Mouse (Mus musculus): ENCODE data around the gene Hsd11b1. TPM values are rescaled to one million over a fixed set of nuclear protein-coding genes. Genes with fewer than 3 reads are reported as not detected.

The Hsd11b1 gene
- polyA plus RNA-seq, 1 experiment from 2014 or later: not detected

DNA sequence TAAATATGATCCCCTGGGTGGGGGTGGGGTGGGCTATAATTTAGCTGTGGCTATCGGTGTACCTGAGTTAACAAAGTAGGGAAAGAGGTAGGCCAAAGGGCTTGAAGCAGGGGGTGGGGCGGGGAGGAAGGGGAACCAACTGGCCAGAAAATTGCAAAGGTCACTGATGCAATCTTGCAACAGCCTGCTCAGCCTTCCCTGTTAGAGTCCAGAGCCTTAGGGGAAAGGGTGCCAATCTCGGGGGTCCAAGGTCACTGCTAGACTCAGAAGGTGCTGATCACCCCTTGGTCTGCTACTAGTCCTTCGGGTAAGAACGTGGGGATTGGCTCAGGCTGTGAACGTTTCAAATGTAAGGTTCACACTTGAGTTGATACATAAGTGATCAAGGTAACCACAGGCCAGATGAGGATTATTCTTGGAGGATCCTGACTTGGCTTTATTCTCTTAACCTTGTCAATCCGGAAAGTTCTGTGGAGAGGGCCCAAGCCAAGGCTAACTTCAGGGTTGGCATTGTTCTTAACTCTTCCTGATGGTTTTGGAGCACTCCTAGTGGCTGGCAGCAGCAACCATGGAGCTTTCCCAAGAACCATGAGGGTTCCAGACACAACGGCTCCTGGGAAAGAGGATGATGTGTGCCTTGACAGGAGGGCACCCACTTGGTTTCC is 10.7 kb upstream of the Hsd11b1 start:
- Histone ChIP-seq H3K4me2 (no peak overlapping the region), H3K4me1 (replicated peaks) (peaks cover 17% of the 10 kb centered on the region), H3K9ac (no peak overlapping the region), H3K36me3 (no peaks in the 10 kb centered on the region), H3K9me3 (no peaks in the 10 kb centered on the region), H3K4me3 (no peak overlapping the region), H3K27me3 (no peaks in the 10 kb centered on the region), H3K27ac (replicated peaks) (no peak overlapping the region)
- WGBS: 87% methylated on average over 8 of the region's 8 CpGs
- no peak for ATAC-seq (ENCODE audit: low read depth)

DNA sequence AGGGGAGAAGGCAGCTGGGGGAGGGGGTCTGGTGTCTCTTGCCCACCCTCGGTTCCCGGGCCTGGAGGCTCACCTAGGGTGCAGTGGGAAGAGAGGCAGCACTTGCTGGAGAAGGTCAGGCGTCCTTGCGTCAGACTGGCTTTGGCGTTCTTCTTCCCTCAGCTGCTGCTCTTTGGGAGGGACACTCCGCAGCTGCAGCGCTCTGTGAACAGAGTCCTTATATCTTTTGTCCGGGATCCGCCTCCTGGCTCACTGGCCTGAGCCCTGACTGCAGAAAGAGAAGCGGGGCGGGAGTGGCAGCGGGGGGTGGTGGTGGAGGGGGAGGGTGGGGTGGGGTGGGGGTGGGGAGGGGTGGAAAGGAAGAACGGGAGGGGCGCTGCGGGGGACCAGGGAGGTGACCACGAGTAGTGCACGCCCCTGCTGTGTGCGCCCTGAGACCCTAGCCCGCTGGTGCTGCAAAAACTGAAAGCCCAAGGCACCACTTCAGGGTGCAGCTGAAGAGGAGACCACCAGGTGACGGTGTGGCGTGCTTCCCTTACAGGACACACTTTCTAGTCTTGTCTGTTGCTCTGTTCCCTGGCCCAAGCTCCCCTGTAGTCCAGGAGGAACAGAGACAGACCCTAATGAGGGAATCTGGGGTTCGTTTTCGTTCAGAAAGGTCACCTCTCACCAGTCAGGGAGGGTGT is 9.2 kb upstream of the Hsd11b1 start, which contains the start of gene G0s2:
G0s2 (minus strand) TSS at position 302 of the 686 bp plus-strand sequence.
- Histone ChIP-seq H3K36me3 (no peaks in the 10 kb centered on the region), H3K4me2 (peak within 1 kb of the TSS; percentile 60), H3K4me1 (replicated peaks) (peaks cover 17% of the 10 kb centered on the region), H3K4me3 (peak within 1 kb of the TSS; percentile 35), H3K9me3 (no peaks in the 10 kb centered on the region), H3K27ac (replicated peaks) (peak within 1 kb of the TSS; percentile 76), H3K27me3 (no peaks in the 10 kb centered on the region), H3K9ac (peak within 1 kb of the TSS; percentile 70)
- WGBS: 3% methylated on average over 17 of the region's 23 CpGs
- ATAC-seq (ENCODE audit: low read depth): peak; percentile 85

DNA sequence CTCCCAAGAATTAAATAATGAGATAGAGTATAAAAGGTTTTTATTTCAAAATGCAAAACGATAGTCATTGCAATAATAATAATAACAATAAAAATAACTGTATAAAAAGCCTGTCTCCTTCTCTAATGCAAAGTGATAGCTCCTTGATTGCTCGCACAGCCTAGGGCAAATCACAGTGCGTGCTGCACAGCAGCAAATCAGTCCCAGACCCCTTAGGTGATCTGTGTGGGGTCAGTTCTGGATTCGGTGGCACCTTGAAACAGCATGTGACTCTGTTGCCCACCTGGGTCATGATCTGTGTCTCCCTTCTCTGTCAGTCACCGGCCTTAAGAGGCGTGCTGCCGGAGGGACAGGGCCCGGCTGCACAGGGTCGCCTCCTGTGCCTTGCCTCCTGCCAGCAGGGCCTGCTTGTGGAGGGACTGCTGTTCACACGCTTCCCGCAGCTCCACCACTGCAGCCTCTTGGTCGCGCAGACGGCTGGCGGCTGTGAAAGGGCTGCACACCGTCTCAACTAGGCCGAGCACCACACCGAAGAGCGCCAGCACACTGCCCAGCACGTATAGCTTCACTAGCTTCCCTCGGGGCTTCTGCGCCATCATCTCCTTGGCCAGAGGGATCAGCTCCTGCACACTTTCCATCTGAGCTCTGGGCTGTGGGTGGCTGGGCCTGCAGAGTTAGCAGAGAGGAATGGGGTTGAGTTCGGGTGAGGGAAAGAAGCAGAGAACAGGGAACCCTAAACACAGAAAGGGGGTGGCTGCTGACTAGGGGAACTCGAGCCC is 8.5 kb upstream of the Hsd11b1 start:
- 7% methylated on average over 24 of the region's 24 CpGs for WGBS
- peak overlapping the region; percentile 35 for H3K4me3 ChIP-seq

DNA sequence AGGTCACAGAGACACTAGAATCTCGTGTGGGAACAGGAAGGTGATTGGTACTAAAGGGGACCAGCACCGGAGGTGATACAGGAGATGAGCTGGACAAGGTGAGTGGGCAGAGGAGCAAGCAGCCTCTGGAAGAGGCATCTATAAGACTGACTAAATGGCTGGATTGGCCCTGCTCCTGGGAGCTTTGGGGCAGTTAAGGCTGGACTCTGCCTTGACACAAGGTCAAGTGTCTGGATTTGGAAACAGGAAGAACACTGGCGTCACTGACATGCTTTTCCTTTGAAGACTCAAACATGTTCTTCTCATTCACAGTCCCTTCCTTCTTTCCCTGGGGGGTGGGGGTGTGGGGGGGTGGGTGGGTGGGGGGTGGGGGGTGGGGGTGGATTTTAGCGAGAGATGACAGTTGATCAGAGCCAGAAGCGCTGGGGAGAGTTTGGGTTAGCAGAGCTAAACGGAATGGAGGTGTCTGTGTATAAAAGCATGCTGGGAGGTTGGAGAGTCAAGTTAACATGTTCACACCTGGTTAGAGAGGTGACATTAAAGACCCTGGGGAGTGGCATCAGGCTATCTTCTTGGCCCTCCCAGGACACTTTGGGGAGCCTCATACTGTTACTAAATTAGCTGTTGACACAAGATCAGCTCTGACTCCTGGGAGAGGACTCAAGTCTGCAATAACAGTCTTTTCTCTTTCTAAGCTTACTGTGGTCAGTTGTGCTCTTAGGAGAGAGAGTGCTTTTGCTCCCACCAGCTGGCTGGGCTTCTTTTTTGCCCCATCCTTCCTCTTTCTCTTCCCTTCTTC is 7.3 kb upstream of the Hsd11b1 start:
- Histone ChIP-seq H3K9ac (no peak overlapping the region), H3K4me3 (no peak overlapping the region), H3K4me2 (no peak overlapping the region), H3K9me3 (no peaks in the 10 kb centered on the region), H3K36me3 (no peaks in the 10 kb centered on the region), H3K27me3 (no peaks in the 10 kb centered on the region), H3K27ac (replicated peaks) (no peak overlapping the region), H3K4me1 (replicated peaks) (peaks cover 17% of the 10 kb centered on the region)
- 60% methylated on average over 6 of the region's 6 CpGs for WGBS
- no peak for ATAC-seq (ENCODE audit: low read depth)

More for the DNA sequence above, 8.5 kb upstream of the Hsd11b1 start:
- H3K4me2 ChIP-seq: peak overlapping the region; percentile 60
- ATAC-seq (ENCODE audit: low read depth): peak; percentile 82
- H3K9me3 ChIP-seq: no peaks in the 10 kb centered on the region
- H3K27ac ChIP-seq (replicated peaks): peak overlapping the region; percentile 76
- H3K36me3 ChIP-seq: no peaks in the 10 kb centered on the region
- no peaks in the 10 kb centered on the region for H3K27me3 ChIP-seq
- H3K9ac ChIP-seq: peak overlapping the region; percentile 70
- peaks cover 17% of the 10 kb centered on the region for H3K4me1 ChIP-seq (replicated peaks)

DNA sequence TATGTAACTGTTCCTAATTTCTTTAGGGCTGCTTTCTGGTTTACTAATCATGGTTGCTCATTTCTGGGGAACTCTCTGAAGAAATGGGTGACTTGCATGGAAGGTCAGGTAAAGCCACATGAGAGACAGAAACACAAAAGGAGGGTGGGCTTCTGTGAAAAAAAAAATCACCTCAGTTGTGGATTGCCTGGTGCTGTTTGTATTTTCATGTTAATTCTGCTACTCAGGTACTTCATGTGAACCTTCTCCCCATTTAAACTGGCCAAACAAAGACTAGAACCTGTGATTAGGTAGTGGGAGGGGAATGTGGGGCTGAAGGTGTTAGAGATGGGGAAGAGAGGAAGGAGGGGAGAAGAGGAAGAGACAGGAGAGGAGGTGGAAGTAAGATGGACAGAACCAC is 1.9 kb upstream of the Hsd11b1 start:
- no peak overlapping the region for H3K4me3 ChIP-seq
- no peaks in the 10 kb centered on the region for H3K27me3 ChIP-seq
- ATAC-seq (ENCODE audit: low read depth): no peak
- H3K27ac ChIP-seq (replicated peaks): no peak overlapping the region
- H3K9ac ChIP-seq: no peak overlapping the region
- H3K9me3 ChIP-seq: no peaks in the 10 kb centered on the region
- H3K4me2 ChIP-seq: no peak overlapping the region
- H3K36me3 ChIP-seq: no peaks in the 10 kb centered on the region
- no peaks in the 10 kb centered on the region for H3K4me1 ChIP-seq (replicated peaks)

DNA sequence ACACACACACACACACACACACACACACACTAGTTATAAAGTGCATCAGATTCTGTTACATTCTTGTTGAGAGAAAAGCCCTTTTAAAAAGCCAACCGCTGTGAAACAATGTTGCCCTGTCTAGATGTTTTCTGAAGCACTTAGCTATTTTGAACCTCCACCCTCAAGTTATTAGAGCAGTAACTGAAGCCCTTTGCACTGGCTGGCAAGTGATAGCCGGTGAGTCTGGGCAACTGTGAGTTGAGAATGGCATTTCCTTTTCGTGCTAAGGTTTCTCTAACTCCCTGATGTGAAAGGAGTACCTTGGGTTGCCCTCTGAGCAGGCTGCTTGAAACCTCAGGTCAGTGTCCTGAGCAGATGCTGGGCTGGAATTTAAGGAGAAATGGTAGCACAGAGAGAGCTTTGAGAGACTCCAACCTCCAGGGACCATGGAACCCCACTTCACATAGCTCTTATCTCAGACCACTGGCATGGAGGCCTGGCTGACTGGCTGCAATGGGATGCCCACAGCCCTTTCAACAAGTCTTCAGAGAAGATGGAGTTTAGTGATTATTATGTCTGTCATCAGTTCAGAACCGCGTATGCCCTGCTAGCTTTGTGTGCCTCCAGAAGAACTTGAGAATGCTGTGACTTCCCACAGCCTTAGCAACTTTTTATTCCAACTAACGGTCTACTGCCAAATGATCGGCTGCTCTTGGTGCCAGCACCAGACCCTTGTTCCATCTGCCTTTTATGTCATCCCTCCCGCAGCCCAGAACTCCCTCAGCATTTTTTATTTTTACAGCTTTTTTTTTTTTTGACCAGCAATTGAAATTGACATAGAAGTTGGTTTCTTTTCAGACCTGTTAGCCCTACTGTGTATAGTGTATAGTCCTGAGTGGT is 608 bp downstream of the Hsd11b1 start:
- H3K36me3 ChIP-seq: no peaks in the 10 kb centered on the region
- 82% methylated on average over 8 of the region's 8 CpGs for WGBS
- ATAC-seq (ENCODE audit: low read depth): no peak

DNA sequence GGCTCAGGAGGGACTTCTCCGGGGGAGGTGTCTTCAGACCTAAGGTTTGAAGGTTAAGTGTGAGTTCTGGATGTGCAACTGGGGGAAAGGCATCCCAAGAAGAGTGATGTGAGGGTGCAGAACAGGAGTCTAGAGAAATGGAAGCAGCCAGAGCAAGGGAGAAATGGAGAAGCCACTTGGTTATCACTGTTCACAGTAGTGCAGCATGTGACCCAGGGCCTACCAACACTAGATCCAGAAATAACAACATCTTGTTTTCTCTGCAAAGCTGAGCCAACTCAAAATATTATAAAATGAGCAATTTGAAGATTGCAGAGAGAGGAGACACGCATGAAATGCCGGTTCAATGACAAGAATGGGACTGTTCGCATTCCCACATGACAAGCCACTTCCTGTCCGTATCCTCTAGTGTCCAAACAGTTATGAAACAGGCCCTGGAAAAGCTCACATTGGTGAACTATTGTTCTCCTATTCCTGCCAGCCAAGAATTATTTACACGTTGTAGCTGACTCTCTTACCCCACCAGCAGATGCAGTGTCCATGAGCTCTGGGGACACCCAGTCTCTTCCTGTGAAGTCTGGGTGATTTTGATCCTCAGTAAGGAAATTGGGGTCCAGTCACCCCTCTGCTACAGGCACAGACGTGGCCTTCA is 1.9 kb downstream of the Hsd11b1 start:
- Histone ChIP-seq H3K9me3 (no peaks in the 10 kb centered on the region), H3K9ac (no peak overlapping the region), H3K4me1 (replicated peaks) (no peaks in the 10 kb centered on the region), H3K36me3 (no peaks in the 10 kb centered on the region), H3K4me2 (no peak overlapping the region), H3K4me3 (no peak overlapping the region), H3K27me3 (no peaks in the 10 kb centered on the region), H3K27ac (replicated peaks) (no peak overlapping the region)
- WGBS: 76% methylated on average over 7 of the region's 7 CpGs
- ATAC-seq (ENCODE audit: low read depth): no peak

More for the DNA sequence above, 608 bp downstream of the Hsd11b1 start:
- H3K27ac ChIP-seq (replicated peaks): no peak overlapping the region
- no peaks in the 10 kb centered on the region for H3K27me3 ChIP-seq
- H3K4me1 ChIP-seq (replicated peaks): no peaks in the 10 kb centered on the region
- no peak overlapping the region for H3K4me3 ChIP-seq
- H3K4me2 ChIP-seq: no peak overlapping the region
- H3K9ac ChIP-seq: no peak overlapping the region
- no peaks in the 10 kb centered on the region for H3K9me3 ChIP-seq

DNA sequence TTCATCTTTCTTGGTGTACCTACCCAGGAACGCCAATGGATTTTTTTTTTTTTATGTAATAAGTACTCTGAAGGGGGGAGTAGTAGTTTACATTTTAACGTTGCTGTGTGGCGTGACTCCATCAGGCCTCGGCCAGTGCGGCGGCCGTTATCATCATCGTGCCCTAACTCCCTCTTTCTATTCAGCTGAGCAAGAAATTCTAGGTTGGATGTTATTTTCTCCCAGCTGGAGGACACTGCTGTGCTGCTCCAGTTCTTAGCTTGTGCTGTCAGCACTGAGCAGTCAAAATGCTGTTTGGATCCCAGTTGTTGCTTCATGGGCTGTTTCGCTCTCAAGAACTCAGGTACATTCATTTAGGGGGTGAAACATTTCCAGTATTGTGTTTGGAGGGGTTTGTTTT is 4.3 kb downstream of the Hsd11b1 start:
- no peak overlapping the region for H3K4me3 ChIP-seq
- no peaks in the 10 kb centered on the region for H3K9me3 ChIP-seq
- 94% methylated on average over 9 of the region's 9 CpGs for WGBS
- no peak for ATAC-seq (ENCODE audit: low read depth)
- H3K9ac ChIP-seq: no peak overlapping the region
- no peaks in the 10 kb centered on the region for H3K36me3 ChIP-seq
- no peaks in the 10 kb centered on the region for H3K27me3 ChIP-seq
- no peak overlapping the region for H3K4me2 ChIP-seq
- no peak overlapping the region for H3K27ac ChIP-seq (replicated peaks)
- H3K4me1 ChIP-seq (replicated peaks): no peaks in the 10 kb centered on the region

DNA sequence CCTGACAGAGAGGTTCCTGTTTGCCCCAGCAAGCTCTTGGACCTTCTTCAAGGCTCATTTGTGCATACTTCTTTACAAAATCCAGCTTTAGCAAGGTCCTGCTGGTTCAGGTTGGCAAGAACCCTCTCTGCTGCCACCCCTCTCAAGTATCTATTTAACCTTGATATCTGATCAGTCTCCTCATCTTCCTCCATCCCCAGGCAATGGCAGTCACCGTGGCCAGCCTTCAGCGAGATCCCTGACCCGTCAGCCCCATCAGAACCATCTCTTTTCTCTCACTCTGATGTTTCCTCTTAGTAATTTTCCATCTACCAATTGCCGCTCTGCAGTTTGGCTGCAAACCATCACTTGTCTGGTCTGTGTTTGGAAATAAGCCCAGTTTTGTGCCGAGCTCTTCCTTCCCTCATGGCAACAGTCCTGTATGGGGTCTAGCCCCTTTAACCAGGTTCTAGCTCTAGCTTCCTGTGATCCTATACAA is 7.2 kb downstream of the Hsd11b1 start:
- Histone ChIP-seq H3K27me3 (no peaks in the 10 kb centered on the region), H3K4me3 (no peak overlapping the region), H3K27ac (replicated peaks) (no peak overlapping the region), H3K4me2 (no peak overlapping the region), H3K9ac (no peak overlapping the region), H3K4me1 (replicated peaks) (peaks cover 7% of the 10 kb centered on the region), H3K36me3 (no peaks in the 10 kb centered on the region), H3K9me3 (no peaks in the 10 kb centered on the region)
- no peak for ATAC-seq (ENCODE audit: low read depth)
- WGBS: 74% methylated on average over 5 of the region's 5 CpGs

DNA sequence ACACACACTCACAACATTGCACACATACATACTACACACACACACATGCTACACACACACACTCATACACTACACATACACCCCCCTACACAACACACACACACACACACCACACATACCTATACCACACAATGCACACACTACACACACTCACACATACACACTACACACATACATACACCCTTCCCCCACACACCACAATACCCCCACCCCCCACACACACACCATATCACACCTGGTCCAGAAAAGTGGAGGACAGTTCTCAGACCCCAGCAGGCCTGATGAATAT is 7.6 kb downstream of the Hsd11b1 start:
- no peaks in the 10 kb centered on the region for H3K27me3 ChIP-seq
- H3K4me2 ChIP-seq: no peak overlapping the region
- ATAC-seq (ENCODE audit: low read depth): peak; percentile 53
- no peaks in the 10 kb centered on the region for H3K9me3 ChIP-seq
- no peak overlapping the region for H3K27ac ChIP-seq (replicated peaks)
- no peaks in the 10 kb centered on the region for H3K36me3 ChIP-seq
- peaks cover 7% of the 10 kb centered on the region for H3K4me1 ChIP-seq (replicated peaks)
- no peak overlapping the region for H3K4me3 ChIP-seq
- H3K9ac ChIP-seq: 0 out of 2 replicates have a peak overlapping the region, but pooled peaks have one; percentile 28
